ENCODE assay signal across 46 mouse cellular contexts in genomic region chr4:123314497-123314896, GRCm38 (mm10). TPM values are rescaled to one million over a fixed set of nuclear protein-coding genes. Genes with fewer than 3 reads are reported as not detected.
"Had no signal": no experiment of that assay in that cellular context is flagged by ENCODE, and none has a peak within 500 bp of the region (broad histone marks: within the 10 kb centered on the region; RNA-seq: fewer than 3 reads in every experiment).

No protein-coding gene starts in this region.

- H3K4me2 ChIP-seq: limb, embryonic 12.5 days; limb, embryonic 13.5 days; limb, embryonic 15.5 days; liver, embryonic 11.5 days; liver, embryonic 13.5 days; liver, embryonic 15.5 days; lung, embryonic 14.5 days; lung, embryonic 15.5 days; midbrain, embryonic 11.5 days; midbrain, embryonic 12.5 days; midbrain, embryonic 13.5 days; midbrain, embryonic 15.5 days; neural tube, embryonic 12.5 days had no signal

- H3K9me3 ChIP-seq: limb, embryonic 10.5 days; limb, embryonic 12.5 days; limb, embryonic 13.5 days; limb, embryonic 15.5 days; liver, embryonic 13.5 days; liver, embryonic 15.5 days; lung, embryonic 15.5 days; midbrain, embryonic 10.5 days; midbrain, embryonic 12.5 days; midbrain, embryonic 13.5 days; midbrain, embryonic 15.5 days; neural tube, embryonic 12.5 days had no signal

- H3K27ac ChIP-seq: left cerebral cortex, adult 2 months; limb, embryonic 10.5 days; limb, embryonic 12.5 days; limb, embryonic 13.5 days; limb, embryonic 15.5 days; liver, embryonic 13.5 days; liver, embryonic 14.5 days; liver, embryonic 15.5 days; lung, embryonic 15.5 days; macrophage; midbrain, embryonic 10.5 days; midbrain, embryonic 12.5 days; midbrain, embryonic 13.5 days; midbrain, embryonic 15.5 days; neural tube, embryonic 12.5 days had no signal

- DNase-seq: left cerebral cortex, postnatal 4 days; liver, embryonic 13.5 days; liver, postnatal 0 days; lung, adult 18-20 months; lung, adult 2 months; lung, embryonic 14.5 days; lung, postnatal 10 days; lung, postnatal 14 days; lung, postnatal 36 days; lung, postnatal 4 days; midbrain, embryonic 14.5 days had no signal

- H3K27me3 ChIP-seq: limb, embryonic 12.5 days; limb, embryonic 13.5 days; limb, embryonic 15.5 days; liver, embryonic 13.5 days; liver, embryonic 15.5 days; lung, embryonic 15.5 days; megakaryocyte, embryonic 14.5 days; midbrain, embryonic 12.5 days; midbrain, embryonic 13.5 days; midbrain, embryonic 15.5 days; neural tube, embryonic 12.5 days had no signal

- H3K9ac ChIP-seq: limb, embryonic 12.5 days; limb, embryonic 13.5 days; limb, embryonic 15.5 days; liver, embryonic 13.5 days; liver, embryonic 14.5 days; liver, embryonic 15.5 days; liver, postnatal 0 days; lung, embryonic 14.5 days; lung, embryonic 15.5 days; midbrain, embryonic 12.5 days; midbrain, embryonic 13.5 days; midbrain, embryonic 15.5 days; neural tube, embryonic 12.5 days had no signal

- H3K36me3 ChIP-seq: limb, embryonic 10.5 days; limb, embryonic 12.5 days; limb, embryonic 13.5 days; limb, embryonic 15.5 days; liver, embryonic 13.5 days; liver, embryonic 15.5 days; lung, embryonic 15.5 days; midbrain, embryonic 10.5 days; midbrain, embryonic 12.5 days; midbrain, embryonic 13.5 days; midbrain, embryonic 15.5 days; neural tube, embryonic 12.5 days had no signal

- ATAC-seq: liver, postnatal 0 days; lung, postnatal 0 days; midbrain, embryonic 13.5 days; midbrain, embryonic 15.5 days; midbrain, embryonic 16.5 days had no signal

- H3K4me3 ChIP-seq: left cerebral cortex, adult 2 months; limb, embryonic 10.5 days; limb, embryonic 12.5 days; limb, embryonic 13.5 days; limb, embryonic 15.5 days; liver, embryonic 13.5 days; liver, embryonic 15.5 days; lung, embryonic 15.5 days; midbrain, embryonic 10.5 days; midbrain, embryonic 12.5 days; midbrain, embryonic 13.5 days; midbrain, embryonic 15.5 days; myocyte; neural tube, embryonic 12.5 days had no signal

- H3K4me1 ChIP-seq: limb, embryonic 12.5 days; limb, embryonic 13.5 days; limb, embryonic 15.5 days; lung, embryonic 15.5 days; midbrain, embryonic 12.5 days; midbrain, embryonic 13.5 days; midbrain, embryonic 15.5 days; neural tube, embryonic 12.5 days had no signal

RNA-seq across cellular contexts. Expression of gene Oxct2a, which starts 8.9 kb away (rescaled TPM):
- total RNA-seq: left cerebral cortex, adult 2 months; left cerebral cortex, postnatal 10 days; left cerebral cortex, postnatal 14 days; left cerebral cortex, postnatal 25 days; left cerebral cortex, postnatal 36 days; liver, adult 2 months; megakaryocyte progenitor cell, adult 5-6 weeks; megakaryocyte, adult 5-6 weeks; megakaryocyte-erythroid progenitor cell, adult 5-6 weeks; midbrain, postnatal 0 days; monocyte, adult 5-6 weeks had no signal
- polyA plus RNA-seq: limb, embryonic 10.5 days; limb, embryonic 11.5 days; limb, embryonic 12.5 days; limb, embryonic 13.5 days; liver, adult 2 months; liver, embryonic 15.5 days; liver, embryonic 16.5 days; liver, postnatal 0 days; lung, adult 2 months; lung, embryonic 14.5 days; lung, embryonic 15.5 days; lung, embryonic 16.5 days; lung, postnatal 0 days; macrophage; midbrain, embryonic 10.5 days; midbrain, embryonic 11.5 days; midbrain, embryonic 12.5 days; midbrain, embryonic 13.5 days; midbrain, embryonic 14.5 days; midbrain, embryonic 16.5 days; neural tube, embryonic 11.5 days; neural tube, embryonic 12.5 days had no signal

RNA-seq across cellular contexts. Expression of gene Bmp8a, which starts 28.6 kb away (rescaled TPM):
- total RNA-seq: left cerebral cortex, adult 8-10 months; liver, adult 2 months; megakaryocyte, adult 5-6 weeks; megakaryocyte-erythroid progenitor cell, adult 5-6 weeks; monocyte, adult 5-6 weeks had no signal
- polyA plus RNA-seq: liver, adult 2 months; macrophage; midbrain, embryonic 15.5 days had no signal
